20 mouse cellular contexts compared by ENCODE assay signal in the genomic region with DNA sequence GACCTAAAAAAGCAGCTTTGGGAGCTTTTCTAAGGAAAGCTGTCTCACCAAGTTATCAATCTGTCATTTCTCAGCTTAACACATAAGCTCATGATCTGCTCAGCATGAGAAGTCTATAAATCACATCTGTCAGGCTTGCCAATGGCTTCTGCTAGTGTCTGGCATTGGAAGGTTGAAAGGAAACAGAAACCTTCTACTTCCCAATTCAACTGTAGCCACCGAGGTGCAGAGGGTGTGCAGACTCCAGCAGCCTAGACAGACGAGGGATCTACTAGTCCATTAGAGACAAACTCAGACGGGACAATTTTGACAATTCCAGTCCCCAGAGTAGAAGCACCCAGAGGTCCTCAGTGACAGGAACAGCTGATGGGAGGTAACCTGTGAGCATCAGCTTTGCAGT.
DNase-seq lines count a peak whose midpoint lies in the region; ATAC-seq lines count a peak whose summit lies in the region.
"Had no signal": no experiment of that assay in that cellular context is flagged by ENCODE, and none has a peak within 500 bp of the region (broad histone marks: within the 10 kb centered on the region; RNA-seq: fewer than 3 reads in every experiment).

No protein-coding gene starts in this region.

- no peaks in the 10 kb centered on the region for H3K36me3 ChIP-seq in midbrain, embryonic 16.5 days (ENCODE audit: control insufficient read depth, insufficient read depth, low read length)
- H3K36me3 ChIP-seq: embryonic facial prominence, embryonic 10.5 days; G1E; heart, embryonic 12.5 days; intestine, embryonic 15.5 days had no signal

- ATAC-seq in common myeloid progenitor, adult 5-6 weeks (replicated peaks; ENCODE audit: low read depth, poor library complexity, severe bottlenecking), result peak; percentile 77
- no peak for ATAC-seq in midbrain, embryonic 16.5 days
- ATAC-seq: CD4-positive, CD25-positive, alpha-beta regulatory T cell, adult 4 months; forebrain, postnatal 0 days; hindbrain, embryonic 16.5 days; intestine, embryonic 15.5 days had no signal

- H3K9ac ChIP-seq in midbrain, embryonic 16.5 days (ENCODE audit: low read depth, low read length), result no peak overlapping the region
- H3K9ac ChIP-seq: forebrain, embryonic 13.5 days; forebrain, postnatal 0 days; heart, embryonic 12.5 days; intestine, embryonic 15.5 days had no signal

- H3K27me3 ChIP-seq in midbrain, embryonic 16.5 days (ENCODE audit: control insufficient read depth, insufficient read depth, low read depth, low read length), result no peaks in the 10 kb centered on the region
- H3K27me3 ChIP-seq: forebrain, embryonic 13.5 days; heart, embryonic 12.5 days; intestine, embryonic 15.5 days had no signal

- no peaks in the 10 kb centered on the region for H3K4me1 ChIP-seq in midbrain, embryonic 16.5 days (ENCODE audit: control insufficient read depth, insufficient read depth, low read length)
- H3K4me1 ChIP-seq: embryonic facial prominence, embryonic 10.5 days; forebrain, embryonic 13.5 days; intestine, embryonic 15.5 days had no signal

- DNase-seq in A20 (ENCODE audit: low read depth, low spot score), result peak; percentile 57
- peak; percentile 31 for DNase-seq in hindlimb bud, embryonic 11.5 days (ENCODE audit: extremely low spot score, low read depth, low spot score)
- peak; percentile 50 for DNase-seq in retina, postnatal 1 day
- no peak for DNase-seq in testis, postnatal 14 days (ENCODE audit: low spot score)
- no peak for DNase-seq in natural killer cell, adult 2 months (ENCODE audit: low spot score in 2 of 2)
- DNase-seq: adrenal gland, postnatal 10 days; cerebellum, adult 11 months; cerebellum, adult 9-10 months; cerebellum, postnatal 25 days; forebrain, postnatal 0 days; gastrocnemius, postnatal 14 days had no signal

- no peaks in the 10 kb centered on the region for H3K9me3 ChIP-seq in midbrain, embryonic 16.5 days (replicated peaks; ENCODE audit: control insufficient read depth, low read length, poor library complexity, severe bottlenecking)
- H3K9me3 ChIP-seq: embryonic facial prominence, embryonic 10.5 days; forebrain, embryonic 13.5 days; G1E; heart, embryonic 12.5 days; intestine, embryonic 15.5 days had no signal

- no peak overlapping the region for H3K4me2 ChIP-seq in midbrain, embryonic 16.5 days (ENCODE audit: low read length)
- H3K4me2 ChIP-seq: forebrain, embryonic 13.5 days; heart, embryonic 12.5 days; intestine, embryonic 15.5 days had no signal

- WGBS in midbrain, embryonic 16.5 days, result 59% methylated on average over 3 of the region's 3 CpGs

- no peak overlapping the region for H3K27ac ChIP-seq in midbrain, embryonic 16.5 days (ENCODE audit: low read length)
- H3K27ac ChIP-seq: embryonic facial prominence, embryonic 10.5 days; forebrain, embryonic 13.5 days; intestine, embryonic 15.5 days had no signal

- H3K4me3 ChIP-seq in midbrain, embryonic 16.5 days (ENCODE audit: low read depth, low read length), result no peak overlapping the region
- H3K4me3 ChIP-seq: embryonic facial prominence, embryonic 10.5 days; forebrain, embryonic 13.5 days; heart, embryonic 12.5 days; intestine, embryonic 15.5 days had no signal

Comparison
In these comparisons a context has a peak if more than half of its experiments do, and no peak if none do; other contexts are left out.
1. DNase-seq: peak in A20 (single experiment), hindlimb bud, embryonic 11.5 days (single experiment) and retina, postnatal 1 day (single experiment); none in testis, postnatal 14 days (single experiment) and natural killer cell, adult 2 months (0 of 2).